Mouse (Mus musculus) olfactory bulb, adult 2 months (tissue): ENCODE data around the gene Ppfibp1.

Source experiments
- CTCF ChIP-seq: fragments of 200-500 bp; IDR thresholded peaks from 2 replicates; pipeline ENCODE4 v1.5.1; 2012; ENCODE audit warnings: low read depth, mild to moderate bottlenecking, low read length, moderate library complexity; ENCODE audit not compliant: insufficient read depth
- POLR2A ChIP-seq: fragments of 200-500 bp; IDR thresholded peaks from 2 replicates; pipeline ENCODE4 v1.6.1; 2012; ENCODE audit warnings: mild to moderate bottlenecking, low read depth, low read length, moderate library complexity; ENCODE audit not compliant: insufficient read depth

GRCm38 (mm10) chr6:147043633-147044032 lies 155.3 kb downstream of the Ppfibp1 start:
- TF ChIP-seq CTCF (no peak), POLR2A (no peak)
